Mouse (Mus musculus) heart, adult 2 months (tissue): Measurements from ENCODE around the gene Eif4a1. TPM values are rescaled to one million over a fixed set of nuclear protein-coding genes. Genes with fewer than 3 reads are reported as not detected.

Source experiments
- DNase-seq, 2 experiments: peaks; one replicate each; pipeline ENCODE4 v3.0.0; 2021
- H3K27ac ChIP-seq: fragments of 200-600 bp; 2 replicates; pipeline ENCODE4 v1.8.1; 2022
- H3K27me3 ChIP-seq: fragments of 200-500 bp; 2 replicates; pipeline ENCODE4 v1.6.1; 2012; ENCODE audit warnings: mild to moderate bottlenecking, low read length, inconsistent platforms, mixed read lengths; ENCODE audit not compliant: control insufficient read depth, insufficient read depth
- H3K36me3 ChIP-seq: fragments of 200-500 bp; 2 replicates; pipeline ENCODE4 v1.6.1; 2012; ENCODE audit warnings: low read length, inconsistent platforms; ENCODE audit not compliant: control insufficient read depth, insufficient read depth
- H3K4me1 ChIP-seq: fragments of 200-500 bp; 2 replicates; pipeline ENCODE4 v1.6.1; 2011; ENCODE audit warnings: low read length; ENCODE audit not compliant: control insufficient read depth, insufficient read depth
- H3K4me3 ChIP-seq: fragments of 200-600 bp; 2 replicates; pipeline ENCODE4 v1.8.1; 2022
- H3K79me2 ChIP-seq: fragments of 200-500 bp; replicated peaks from 2 replicates; pipeline ENCODE4 v1.6.1; 2012; ENCODE audit warnings: mild to moderate bottlenecking, inconsistent platforms, low read length, moderate library complexity, mixed read lengths; ENCODE audit not compliant: control insufficient read depth, insufficient read depth
- H3K9ac ChIP-seq: fragments of 200-500 bp; 2 replicates; pipeline ENCODE4 v1.6.1; 2012; ENCODE audit warnings: low read depth, mild to moderate bottlenecking, control low read depth, inconsistent platforms, low read length, mixed read lengths
- CTCF ChIP-seq: fragments of 200-600 bp; IDR thresholded peaks from 2 replicates; pipeline ENCODE4 v1.8.1; 2022; ENCODE audit warnings: antibody characterized with exemption, mild to moderate bottlenecking, moderate library complexity
- EP300 ChIP-seq: fragments of 200-500 bp; IDR thresholded peaks from 2 replicates; pipeline ENCODE4 v1.6.1; 2011; ENCODE audit warnings: low read depth, low read length, control low read depth; ENCODE audit not compliant: insufficient read depth
- POLR2A ChIP-seq: fragments of 200-500 bp; IDR thresholded peaks from 2 replicates; pipeline ENCODE4 v1.6.1; 2011; ENCODE audit warnings: mild to moderate bottlenecking, low read depth, low read length, control low read depth; ENCODE audit not compliant: insufficient read depth
- WGBS: fragments of 180-500 bp; shearing (Covaris S2); methylation state at CpG from one replicate; pipeline ENCODE4 v1.1.7; 2018; 5-methylcytosine and 5-hydroxymethylcytosine counted together
- intact Hi-C: fragments of 180-260 bp; cut with DNase I; formaldehyde crosslinking; loops from one replicate; pipeline ENCODE4 v1.15.1; 2025
- polyA plus RNA-seq: library from polyadenylated mRNA; depleted of rRNA; stranded (reverse); fragments of >200 nt; gene quantifications from 2 replicates; pipeline ENCODE4 v1.2.3, GENCODE M21; 2012
- total RNA-seq, 2 experiments: library from RNA; stranded (reverse); gene quantifications; 2 replicates each; pipeline ENCODE4 v1.2.3; 2021

Gene Eif4a1
- total and polyA plus RNA-seq, 3 experiments: 147 to 198 (median 173) TPM

DNA sequence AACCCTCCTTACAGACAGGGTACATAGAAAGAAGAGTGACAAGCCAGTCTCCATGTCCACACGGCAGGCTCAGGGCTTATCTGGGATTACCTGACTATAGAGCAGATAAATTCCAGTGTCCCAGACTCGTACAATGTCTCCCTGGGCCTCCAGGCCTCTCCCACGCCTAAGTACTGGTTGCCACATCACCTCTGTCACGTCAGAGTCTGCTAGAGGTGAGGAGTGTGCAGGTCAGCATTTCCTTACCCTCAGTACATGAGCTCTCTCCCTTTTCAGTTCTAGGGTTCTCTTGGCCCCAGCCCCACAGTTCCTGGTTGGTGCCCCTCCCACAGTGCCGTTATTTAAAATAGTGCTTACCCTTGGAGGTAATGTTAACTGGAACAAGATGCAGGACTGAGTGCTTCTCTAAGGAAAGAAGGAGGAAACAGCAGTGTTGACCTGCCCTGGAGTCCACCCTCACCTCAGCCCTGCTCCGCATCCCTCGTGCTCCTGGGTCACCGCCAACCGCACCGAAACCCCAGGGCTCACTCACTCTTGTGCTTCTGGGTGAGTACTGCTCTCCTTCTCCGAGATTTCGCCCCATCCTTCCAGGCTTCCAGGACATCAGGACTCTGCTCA lies 12.0 kb upstream of the Eif4a1 start:
- Histone ChIP-seq H3K4me3 (no peak overlapping the region), H3K9ac (no peak overlapping the region), H3K4me1 (peaks cover 16% of the 10 kb centered on the region), H3K79me2 (no peaks in the 10 kb centered on the region), H3K27ac (peak overlapping the region; percentile 98), H3K36me3 (no peaks in the 10 kb centered on the region), H3K27me3 (no peaks in the 10 kb centered on the region)
- DNase-seq: peak in 1 of 2 experiments; percentile 45
- TF ChIP-seq EP300 (no peak), POLR2A (no peak), CTCF (no peak)
- intact Hi-C loops: loop anchor here (5.0 kb wide), 1 partner anchor 102 kb away; the partner anchor contains the start of genes Trp53 and Wrap53
- WGBS: 88% methylated on average over 12 of the region's 12 CpGs

DNA sequence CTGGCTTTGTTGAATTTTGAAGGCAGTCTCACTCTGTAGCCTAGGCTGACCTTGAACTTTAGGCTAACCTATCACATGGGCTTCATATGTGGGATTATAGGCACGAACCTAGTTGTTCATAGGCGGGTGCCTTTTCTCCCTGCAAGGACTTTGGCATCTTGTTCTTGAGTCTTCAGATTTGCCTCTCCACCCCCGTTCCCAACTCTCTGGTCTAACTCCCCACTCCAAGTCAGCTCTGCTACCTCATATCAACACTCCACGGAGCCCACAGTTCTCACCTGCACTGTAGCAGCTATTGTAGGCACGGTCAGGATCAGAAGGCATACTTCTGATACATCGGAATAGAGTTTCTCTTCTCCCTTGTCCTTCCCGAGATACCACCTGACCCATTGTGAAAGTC lies 11.4 kb upstream of the Eif4a1 start:
- intact Hi-C loops: loop anchor here (2.0 to 5.0 kb wide), 3 partner anchors 31 to 193 kb away; partner anchors contain the start of genes Trp53 and Wrap53
- H3K9ac ChIP-seq: no peak overlapping the region
- peak overlapping the region; percentile 31; the same call in 1 of the 2 replicates for H3K27ac ChIP-seq
- H3K4me1 ChIP-seq: peaks cover 16% of the 10 kb centered on the region
- H3K79me2 ChIP-seq: no peaks in the 10 kb centered on the region
- no peak overlapping the region for H3K4me3 ChIP-seq
- no peak for DNase-seq
- H3K36me3 ChIP-seq: no peaks in the 10 kb centered on the region
- H3K27me3 ChIP-seq: no peaks in the 10 kb centered on the region
- TF ChIP-seq POLR2A: no peak
- TF ChIP-seq EP300: no peak
- TF ChIP-seq CTCF: no peak
- 84% methylated on average over 7 of the region's 7 CpGs for WGBS

DNA sequence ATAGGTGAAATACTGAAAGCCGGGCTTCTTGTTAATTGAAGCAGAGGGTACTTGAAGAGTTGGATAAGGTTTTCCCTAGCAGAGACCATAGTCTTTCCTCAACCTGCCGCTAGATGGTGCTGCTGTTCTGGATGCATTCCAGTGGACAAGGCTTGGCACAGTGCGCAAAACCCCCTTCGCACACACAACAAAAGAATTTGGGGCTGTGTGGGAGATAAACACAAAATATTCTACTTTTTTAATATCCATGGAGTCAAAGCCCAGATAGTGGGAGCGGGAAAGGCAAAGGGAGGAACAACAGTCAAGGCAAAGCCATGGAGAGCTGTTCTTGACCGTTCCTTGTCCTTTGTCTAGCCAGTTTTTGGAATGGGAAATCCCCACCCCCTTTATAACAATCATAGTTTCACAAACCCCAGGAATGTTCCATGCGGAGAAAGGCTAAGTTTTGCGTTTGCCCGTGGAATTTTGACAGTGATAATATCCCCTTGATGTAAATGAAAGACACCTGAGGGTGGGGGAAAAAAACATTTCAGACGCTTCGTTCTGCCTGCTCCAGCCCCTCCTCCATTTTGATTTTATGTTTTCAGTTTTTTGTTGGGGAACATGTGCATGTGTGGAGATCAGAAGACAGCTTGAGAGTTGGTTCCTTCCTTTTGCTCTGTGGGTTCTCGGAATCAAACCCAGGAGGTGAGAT lies 10.8 kb upstream of the Eif4a1 start:
- peak; percentile 88 to 91 for DNase-seq
- intact Hi-C loops: loop anchor here (1.0 to 5.0 kb wide), 5 partner anchors 32 to 194 kb away; partner anchors contain the start of genes Polr2a, Trp53 and Wrap53
- H3K9ac ChIP-seq: no peak overlapping the region
- H3K4me3 ChIP-seq: peak overlapping the region; percentile 98
- H3K36me3 ChIP-seq: no peaks in the 10 kb centered on the region
- WGBS: 21% methylated on average over 12 of the region's 12 CpGs
- H3K79me2 ChIP-seq: no peaks in the 10 kb centered on the region
- peak; percentile 98; the same call in 1 of the 2 replicates for TF ChIP-seq CTCF
- TF ChIP-seq POLR2A: no peak
- TF ChIP-seq EP300: peak; percentile 88; the same call in 1 of the 2 replicates
- H3K27me3 ChIP-seq: no peaks in the 10 kb centered on the region
- peaks cover 16% of the 10 kb centered on the region for H3K4me1 ChIP-seq
- H3K27ac ChIP-seq: peak overlapping the region; percentile 82

DNA sequence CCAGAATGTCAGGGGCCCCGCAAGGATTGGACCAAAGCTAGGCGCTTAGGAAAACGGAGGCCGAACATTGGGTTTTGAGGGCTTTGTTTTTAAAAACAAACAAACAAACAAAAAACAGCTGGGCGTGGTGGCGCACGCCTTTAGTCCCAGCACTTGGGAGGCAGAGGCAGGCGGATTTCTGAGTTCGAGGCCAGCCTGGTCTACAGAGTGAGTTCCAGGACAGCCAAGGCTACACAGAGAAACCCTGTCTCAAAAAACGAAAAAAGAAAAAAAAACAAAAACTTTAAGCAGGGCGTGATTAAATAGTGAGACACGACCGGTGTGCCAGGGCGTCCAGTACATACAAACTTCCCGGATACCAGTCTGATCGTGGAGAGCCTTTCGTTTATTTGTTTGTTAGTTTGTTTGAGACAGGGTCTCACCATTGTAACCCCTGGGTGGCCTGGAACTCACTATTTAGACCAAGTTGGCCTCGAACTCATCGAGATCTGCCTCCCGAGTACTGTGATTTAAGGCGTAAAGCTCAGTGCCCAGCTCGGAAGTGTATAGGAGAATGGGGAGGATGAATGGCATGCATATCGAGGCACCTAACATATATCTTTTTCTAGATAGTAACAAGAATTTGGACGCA lies 10.1 kb upstream of the Eif4a1 start:
- no peaks in the 10 kb centered on the region for H3K79me2 ChIP-seq
- peak overlapping the region; percentile 98 for H3K4me3 ChIP-seq
- H3K27me3 ChIP-seq: no peaks in the 10 kb centered on the region
- H3K4me1 ChIP-seq: peaks cover 16% of the 10 kb centered on the region
- H3K36me3 ChIP-seq: no peaks in the 10 kb centered on the region
- H3K27ac ChIP-seq: peak overlapping the region; percentile 82
- H3K9ac ChIP-seq: peak overlapping the region; percentile 69
- intact Hi-C loops: loop anchor here (1.0 to 5.0 kb wide), 5 partner anchors 32 to 194 kb away; partner anchors contain the start of genes Polr2a, Trp53 and Wrap53
- DNase-seq: no peak
- 21% methylated on average over 24 of the region's 24 CpGs for WGBS
- TF ChIP-seq EP300: no peak
- TF ChIP-seq CTCF: no peak
- no peak for TF ChIP-seq POLR2A

DNA sequence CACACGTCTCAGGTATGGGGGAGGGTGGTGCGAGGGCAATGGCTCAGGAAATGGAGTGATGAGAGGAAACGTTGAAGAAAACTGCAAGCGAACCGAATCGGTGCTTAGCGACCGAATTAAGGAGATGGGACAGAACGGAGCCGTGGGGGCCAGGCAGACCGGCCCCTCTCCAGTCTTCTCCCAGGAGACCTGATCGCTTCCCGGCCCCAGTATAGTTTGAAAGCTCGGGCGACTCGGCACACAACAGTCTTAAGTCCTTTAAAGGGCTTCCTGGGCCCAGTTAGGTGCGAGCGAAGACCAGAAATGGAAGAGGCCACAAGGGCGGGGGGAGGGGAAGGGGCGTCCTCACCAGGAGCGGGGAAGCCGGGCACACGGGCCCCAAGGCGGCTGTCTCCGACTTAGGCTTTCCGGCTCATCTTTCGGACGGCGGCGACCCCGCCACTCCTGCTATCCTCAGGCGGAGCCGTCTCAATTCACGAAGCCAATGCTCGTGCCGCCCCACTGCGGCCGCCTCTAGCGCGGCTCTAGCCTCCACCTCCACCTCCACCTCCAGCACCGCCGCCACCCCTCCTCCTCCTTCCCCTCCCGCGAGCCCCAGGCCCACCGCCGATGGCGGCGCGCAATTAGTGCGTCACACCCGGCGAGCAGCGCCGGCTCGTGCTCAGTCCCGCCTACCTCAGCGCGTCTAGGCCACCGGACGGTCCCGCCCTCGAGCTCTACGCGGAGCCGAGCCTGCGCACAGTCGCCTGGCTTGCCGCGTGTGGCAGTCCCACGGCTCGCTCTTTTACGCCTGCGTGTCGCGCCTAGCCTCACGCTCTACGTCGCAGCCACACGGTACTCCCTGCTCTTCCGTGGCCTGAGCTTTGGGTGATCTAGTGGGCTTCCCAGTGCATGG lies 9.3 kb upstream of the Eif4a1 start, which contains the start of gene Senp3:
Gene Senp3, minus strand, starts transcription at position 771 of the 895 bp plus-strand sequence.
- Histone ChIP-seq H3K9ac (peak within 1 kb of the TSS; percentile 79), H3K79me2 (no peaks in the 10 kb centered on the region), H3K27me3 (no peaks in the 10 kb centered on the region), H3K36me3 (no peaks in the 10 kb centered on the region), H3K4me3 (peak within 1 kb of the TSS; percentile 98), H3K4me1 (peaks cover 14% of the 10 kb centered on the region), H3K27ac (peak within 1 kb of the TSS; percentile 82)
- TF ChIP-seq POLR2A: peak; percentile 97
- peak; percentile 85; the same call in 1 of the 2 replicates for TF ChIP-seq EP300
- no peak for TF ChIP-seq CTCF
- under 1% methylated on average over 77 of the region's 80 CpGs for WGBS
- peak; percentile 97 to 98 for DNase-seq
- intact Hi-C loops: loop anchor here (1.0 to 5.0 kb wide), 6 partner anchors 9 to 195 kb away; partner anchors contain the start of genes Eif4a1, Polr2a, Trp53 and Wrap53
